Mouse (Mus musculus): Measurements from ENCODE around the gene Dnm3. TPM values are rescaled to one million over a fixed set of nuclear protein-coding genes. Genes with fewer than 3 reads are reported as not detected.

Dnm3 gene
- polyA plus RNA-seq, 1 experiment from 2014 or later: 33.5 TPM

- Histone ChIP-seq H3K27ac (no peak overlapping the region), H3K4me1 (replicated peaks) (peaks cover 17% of the 10 kb centered on the region), H3K4me2 (replicated peaks) (no peak overlapping the region), H3K9me3 (no peaks in the 10 kb centered on the region), H3K27me3 (no peaks in the 10 kb centered on the region), H3K9ac (replicated peaks) (no peak overlapping the region), H3K36me3 (no peaks in the 10 kb centered on the region), H3K4me3 (replicated peaks) (no peak overlapping the region)
- 84% methylated on average over 4 of the region's 4 CpGs for WGBS
- ATAC-seq: no peak
These were observed 370.7 kb downstream of the Dnm3 start for GRCm38 (mm10) chr1:162107011-162107606.

GRCm38 (mm10) chr1:162100961-162101830 is 376.6 kb downstream of the Dnm3 start:
- 89% methylated on average over 10 of the region's 10 CpGs for WGBS
- Histone ChIP-seq H3K27me3 (no peaks in the 10 kb centered on the region), H3K4me2 (replicated peaks) (no peak overlapping the region), H3K27ac (no peak overlapping the region), H3K9me3 (no peaks in the 10 kb centered on the region), H3K4me1 (replicated peaks) (no peaks in the 10 kb centered on the region), H3K4me3 (replicated peaks) (no peak overlapping the region), H3K9ac (replicated peaks) (no peak overlapping the region), H3K36me3 (no peaks in the 10 kb centered on the region)
- ATAC-seq: no peak

GRCm38 (mm10) chr1:162100033-162100820 is 377.6 kb downstream of the Dnm3 start:
- no peak for ATAC-seq
- no peaks in the 10 kb centered on the region for H3K36me3 ChIP-seq
- H3K9me3 ChIP-seq: no peaks in the 10 kb centered on the region
- H3K27ac ChIP-seq: no peak overlapping the region
- no peak overlapping the region for H3K4me3 ChIP-seq (replicated peaks)
- no peak overlapping the region for H3K9ac ChIP-seq (replicated peaks)
- H3K4me1 ChIP-seq (replicated peaks): no peaks in the 10 kb centered on the region
- H3K27me3 ChIP-seq: no peaks in the 10 kb centered on the region
- 89% methylated on average over 7 of the region's 7 CpGs for WGBS
- H3K4me2 ChIP-seq (replicated peaks): no peak overlapping the region

- H3K4me1 ChIP-seq (replicated peaks): no peaks in the 10 kb centered on the region
- 90% methylated on average over 3 of the region's 3 CpGs for WGBS
- H3K4me3 ChIP-seq (replicated peaks): no peak overlapping the region
- no peak overlapping the region for H3K4me2 ChIP-seq (replicated peaks)
- no peaks in the 10 kb centered on the region for H3K36me3 ChIP-seq
- no peak for ATAC-seq
- H3K9ac ChIP-seq (replicated peaks): no peak overlapping the region
- no peaks in the 10 kb centered on the region for H3K27me3 ChIP-seq
- no peak overlapping the region for H3K27ac ChIP-seq
- no peaks in the 10 kb centered on the region for H3K9me3 ChIP-seq
These were observed 378.6 kb downstream of the Dnm3 start for GRCm38 (mm10) chr1:162099203-162099602.

- no peak for ATAC-seq
- no peak overlapping the region for H3K27ac ChIP-seq
- no peak overlapping the region for H3K4me2 ChIP-seq (replicated peaks)
- H3K9me3 ChIP-seq: no peaks in the 10 kb centered on the region
- no peaks in the 10 kb centered on the region for H3K36me3 ChIP-seq
- WGBS: 82% methylated on average over 8 of the region's 8 CpGs
- H3K4me3 ChIP-seq (replicated peaks): no peak overlapping the region
- no peaks in the 10 kb centered on the region for H3K4me1 ChIP-seq (replicated peaks)
- H3K27me3 ChIP-seq: no peaks in the 10 kb centered on the region
- no peak overlapping the region for H3K9ac ChIP-seq (replicated peaks)
These were observed 383.1 kb downstream of the Dnm3 start for GRCm38 (mm10) chr1:162094523-162095272.

- 83% methylated on average over 9 of the region's 9 CpGs for WGBS
- H3K4me1 ChIP-seq (replicated peaks): no peaks in the 10 kb centered on the region
- ATAC-seq: no peak
- no peak overlapping the region for H3K27ac ChIP-seq
- no peaks in the 10 kb centered on the region for H3K27me3 ChIP-seq
- no peaks in the 10 kb centered on the region for H3K9me3 ChIP-seq
- H3K4me3 ChIP-seq (replicated peaks): no peak overlapping the region
- H3K36me3 ChIP-seq: no peaks in the 10 kb centered on the region
- H3K4me2 ChIP-seq (replicated peaks): no peak overlapping the region
- no peak overlapping the region for H3K9ac ChIP-seq (replicated peaks)
These were observed 383.9 kb downstream of the Dnm3 start for GRCm38 (mm10) chr1:162093806-162094522.

- no peak overlapping the region for H3K27ac ChIP-seq
- no peaks in the 10 kb centered on the region for H3K27me3 ChIP-seq
- H3K4me3 ChIP-seq (replicated peaks): no peak overlapping the region
- ATAC-seq: no peak
- no peaks in the 10 kb centered on the region for H3K36me3 ChIP-seq
- H3K4me2 ChIP-seq (replicated peaks): no peak overlapping the region
- H3K9ac ChIP-seq (replicated peaks): no peak overlapping the region
- 80% methylated on average over 3 of the region's 3 CpGs for WGBS
- no peaks in the 10 kb centered on the region for H3K4me1 ChIP-seq (replicated peaks)
- H3K9me3 ChIP-seq: no peaks in the 10 kb centered on the region
These were observed 384.8 kb downstream of the Dnm3 start for GRCm38 (mm10) chr1:162092899-162093659.

GRCm38 (mm10) chr1:162092401-162092800 is 385.4 kb downstream of the Dnm3 start:
- no peak for ATAC-seq
- Histone ChIP-seq H3K4me2 (replicated peaks) (no peak overlapping the region), H3K4me1 (replicated peaks) (no peaks in the 10 kb centered on the region), H3K27ac (no peak overlapping the region), H3K4me3 (replicated peaks) (no peak overlapping the region), H3K9me3 (no peaks in the 10 kb centered on the region), H3K27me3 (no peaks in the 10 kb centered on the region), H3K9ac (replicated peaks) (no peak overlapping the region), H3K36me3 (no peaks in the 10 kb centered on the region)
- 89% methylated on average over 8 of the region's 8 CpGs for WGBS

- no peaks in the 10 kb centered on the region for H3K9me3 ChIP-seq
- H3K27me3 ChIP-seq: no peaks in the 10 kb centered on the region
- H3K36me3 ChIP-seq: no peaks in the 10 kb centered on the region
- no peaks in the 10 kb centered on the region for H3K4me1 ChIP-seq (replicated peaks)
- H3K4me3 ChIP-seq (replicated peaks): no peak overlapping the region
- no peak overlapping the region for H3K4me2 ChIP-seq (replicated peaks)
- no peak overlapping the region for H3K27ac ChIP-seq
- 79% methylated on average over 9 of the region's 9 CpGs for whole genome bisulfite sequencing
- ATAC-seq: no peak
- no peak overlapping the region for H3K9ac ChIP-seq (replicated peaks)
These were observed 393.9 kb downstream of the Dnm3 start for GRCm38 (mm10) chr1:162083886-162084478.

- Histone ChIP-seq H3K9ac (replicated peaks) (no peak overlapping the region), H3K4me2 (replicated peaks) (no peak overlapping the region)
- ATAC-seq: no peak
These were observed 394.5 kb downstream of the Dnm3 start for GRCm38 (mm10) chr1:162083354-162083753.

More at GRCm38 (mm10) chr1:162083354-162083753, 394.5 kb downstream of the Dnm3 start:
- Histone ChIP-seq H3K27ac (no peak overlapping the region), H3K27me3 (no peaks in the 10 kb centered on the region), H3K4me1 (replicated peaks) (no peaks in the 10 kb centered on the region), H3K36me3 (no peaks in the 10 kb centered on the region), H3K9me3 (no peaks in the 10 kb centered on the region), H3K4me3 (replicated peaks) (no peak overlapping the region)
- 90% methylated on average over 2 of the region's 2 CpGs for WGBS
